Mouse (Mus musculus) heart, adult 2 months (tissue): ENCODE data around the gene Cfap99.

Experiments used
- EP300 ChIP-seq: fragments of 200-500 bp; IDR thresholded peaks from 2 replicates; pipeline ENCODE4 v1.6.1; 2011; ENCODE audit warnings: low read depth, low read length, control low read depth; ENCODE audit not compliant: insufficient read depth
- POLR2A ChIP-seq: fragments of 200-500 bp; IDR thresholded peaks from 2 replicates; pipeline ENCODE4 v1.6.1; 2011; ENCODE audit warnings: mild to moderate bottlenecking, low read depth, low read length, control low read depth; ENCODE audit not compliant: insufficient read depth

DNA sequence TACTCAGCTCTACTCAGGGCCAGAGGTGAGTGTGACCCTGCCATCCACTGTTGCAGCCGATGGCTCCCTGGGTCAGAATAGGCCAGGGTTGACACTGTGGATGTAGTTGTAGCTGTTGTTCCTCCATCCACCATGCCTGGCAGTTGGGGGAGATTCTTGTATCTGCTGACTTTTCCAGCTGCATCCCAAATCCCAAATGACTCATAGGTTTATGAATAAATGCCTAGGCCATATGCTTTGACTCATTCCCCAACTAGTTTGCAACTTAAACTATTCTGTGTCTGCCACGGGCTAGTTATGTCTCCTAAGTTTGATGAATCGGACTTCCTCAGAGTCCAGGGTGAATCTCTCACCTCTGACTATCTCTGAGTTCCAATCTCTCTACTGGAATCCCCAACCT, 71.9 kb downstream of the Cfap99 start:
- TF ChIP-seq EP300 (no peak), POLR2A (no peak)
